Mouse (Mus musculus): ENCODE measurements around the gene Dop1b.
"Not testable (repeated sequence)": the region's sequence is repeated elsewhere in the genome, so short reads cannot be mapped to it uniquely, and the experiment has no call there.

Gene Dop1b

DNA sequence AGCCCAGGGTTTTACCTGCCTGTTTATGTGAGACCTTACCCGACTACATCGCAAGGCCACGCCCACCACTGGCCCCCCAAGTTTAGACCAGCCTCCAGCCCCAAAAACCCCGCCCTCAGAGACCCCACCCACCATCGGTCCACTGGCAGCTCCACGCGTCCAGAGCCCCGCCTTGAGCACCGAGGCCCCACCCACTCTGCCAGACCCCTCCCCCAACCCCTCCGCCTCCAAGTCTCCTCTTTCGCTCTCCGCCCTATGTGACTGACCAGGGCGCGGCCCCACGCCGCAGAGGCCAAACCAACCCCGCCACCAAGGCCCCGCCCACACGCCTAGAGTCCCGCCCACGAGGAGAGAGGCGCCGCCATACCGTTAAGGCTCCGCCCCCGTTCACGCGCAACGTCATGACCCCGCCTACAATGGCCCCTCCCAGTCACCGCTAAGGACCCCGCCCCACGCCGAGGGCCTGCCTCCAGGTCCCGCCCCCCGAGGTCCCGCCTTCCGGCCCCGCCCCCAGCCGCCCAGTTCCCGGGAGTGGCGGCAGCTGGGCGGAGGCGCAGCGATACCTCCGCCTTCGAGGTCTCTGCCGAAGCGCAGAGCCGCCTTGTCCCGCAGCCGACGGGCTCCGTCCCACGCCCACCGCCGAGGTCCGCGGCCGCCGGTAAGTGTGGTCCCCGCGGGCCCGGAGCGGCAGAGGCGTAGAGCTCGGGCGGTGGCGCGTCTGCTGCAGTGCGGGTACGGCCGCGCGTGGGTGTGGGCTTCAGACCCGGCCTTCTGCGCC, at the start of gene Dop1b:
Dop1b (plus strand) TSS at position 494 of the 778 bp plus-strand sequence.
- DNase-seq (ENCODE audit: low read depth, low spot score) = peak; percentile 99

DNA sequence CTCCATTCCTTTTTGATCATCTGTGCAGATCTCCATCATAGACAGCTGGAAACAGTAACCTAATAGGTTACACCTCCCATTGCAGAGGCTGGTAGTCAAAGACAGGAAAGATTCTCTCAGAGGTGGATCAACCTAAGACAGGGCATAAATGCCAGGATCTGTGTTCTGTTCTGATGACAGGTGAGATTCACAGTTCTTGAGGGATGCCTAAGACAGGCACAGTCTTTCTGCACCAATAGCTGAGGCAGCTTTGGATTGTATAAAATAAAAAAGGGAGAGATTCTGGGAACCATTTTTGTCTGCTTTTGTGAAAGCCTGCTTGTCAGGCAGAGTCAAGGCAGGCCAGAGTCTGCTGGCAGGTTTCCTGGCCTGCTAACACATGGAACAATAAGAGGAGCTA, 43.7 kb upstream of the Dop1b start:
- no peak for DNase-seq (ENCODE audit: low read depth, low spot score)

DNA sequence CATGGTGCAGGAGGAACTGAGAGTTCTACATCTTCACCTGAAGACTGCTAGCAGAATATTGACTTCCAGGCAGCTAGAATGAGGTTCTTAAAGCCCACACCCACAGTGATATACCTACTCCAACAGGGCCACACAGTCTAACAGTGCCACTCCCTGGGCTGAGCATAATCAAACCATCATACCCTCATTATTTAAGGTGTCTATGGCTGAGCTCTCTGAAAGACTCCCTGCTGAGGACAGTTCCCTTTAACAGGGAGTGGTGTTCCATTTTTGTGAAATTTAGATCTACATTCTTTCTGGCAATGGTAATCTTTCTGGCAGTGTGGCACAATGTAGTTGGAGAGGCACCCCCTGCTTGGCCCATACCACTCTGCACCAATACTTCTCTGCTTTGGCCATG, 42.2 kb upstream of the Dop1b start:
- DNase-seq (ENCODE audit: low read depth, low spot score) = no peak

DNA sequence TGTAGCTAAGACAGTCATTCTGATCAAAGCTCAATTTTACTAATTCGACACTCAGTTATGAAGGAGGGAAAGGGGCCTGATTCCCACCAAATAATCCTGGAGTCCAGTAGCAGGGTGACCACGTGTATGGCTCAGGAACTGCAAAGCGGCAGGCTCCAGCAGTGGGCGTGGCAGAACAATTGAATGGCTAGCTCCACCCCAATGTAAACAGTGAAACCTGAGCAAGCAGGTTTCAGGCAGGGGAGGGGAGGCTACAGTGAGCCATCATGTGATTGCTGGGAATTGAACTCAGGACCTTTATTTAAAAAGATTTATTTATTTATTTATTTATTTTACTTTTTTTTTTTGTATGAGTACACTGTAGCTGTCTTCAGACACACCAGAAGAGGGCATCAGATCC, 41.2 kb upstream of the Dop1b start:
- not testable (repeated sequence) for DNase-seq (ENCODE audit: low read depth, low spot score)

DNA sequence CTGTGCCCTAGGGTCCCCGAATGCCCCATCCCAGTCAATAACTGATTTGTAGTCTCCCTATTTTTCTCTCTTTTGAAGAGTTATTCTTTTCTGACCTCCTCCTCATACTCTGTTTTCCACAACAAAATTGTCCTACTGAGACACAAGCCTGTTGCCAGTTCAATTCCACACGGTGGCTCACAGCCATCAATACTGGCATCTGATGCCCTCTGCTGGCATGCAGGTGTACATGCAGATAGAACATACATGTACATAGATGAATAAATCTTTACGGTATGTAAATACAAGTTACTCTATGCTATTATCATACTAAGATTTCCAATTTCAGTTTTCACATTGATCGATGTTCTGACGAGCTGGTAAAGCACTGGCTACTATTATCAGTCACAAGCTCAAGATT, 40.6 kb upstream of the Dop1b start:
- no peak for DNase-seq (ENCODE audit: low read depth, low spot score)

DNA sequence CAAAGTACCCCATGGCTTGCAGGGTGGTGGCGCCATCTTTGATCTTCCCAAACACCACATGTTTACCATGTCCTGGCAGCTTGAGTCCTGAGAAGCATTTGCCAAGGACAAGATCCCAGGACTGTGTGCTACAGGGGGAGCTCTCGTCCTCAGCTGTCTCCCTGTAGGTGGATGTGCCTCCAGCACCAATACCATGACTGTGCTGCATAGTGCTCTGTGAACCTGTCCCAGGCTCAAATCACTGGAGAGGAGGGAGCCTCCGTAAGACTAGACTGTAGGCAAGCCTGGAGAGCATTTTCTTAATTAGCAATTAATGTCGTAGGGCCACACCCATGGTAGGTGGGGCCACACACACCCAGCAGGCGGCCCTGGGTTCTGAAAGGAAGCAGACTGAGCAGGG, 35.3 kb upstream of the Dop1b start:
- no peak for DNase-seq (ENCODE audit: low read depth, low spot score)

DNA sequence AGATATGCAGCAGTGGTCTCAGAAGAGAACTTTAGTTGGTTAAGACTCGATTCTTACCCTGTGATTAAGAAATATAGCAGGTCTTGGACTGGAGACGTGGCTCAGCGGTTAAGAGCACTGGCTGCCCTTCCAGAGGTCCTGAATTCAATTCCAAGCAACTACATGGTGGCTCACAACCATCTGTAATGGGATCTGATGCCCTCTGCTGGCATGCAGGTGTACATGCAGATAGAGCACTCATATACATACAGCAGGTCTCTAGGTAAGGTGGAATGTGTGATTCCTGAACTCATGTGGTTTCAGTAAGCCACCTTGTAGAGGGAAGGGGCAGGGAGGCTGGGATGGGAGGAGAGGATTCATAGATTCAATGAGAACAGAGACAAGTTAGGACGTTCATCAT, 33.5 kb upstream of the Dop1b start:
- DNase-seq (ENCODE audit: low read depth, low spot score) = no peak

DNA sequence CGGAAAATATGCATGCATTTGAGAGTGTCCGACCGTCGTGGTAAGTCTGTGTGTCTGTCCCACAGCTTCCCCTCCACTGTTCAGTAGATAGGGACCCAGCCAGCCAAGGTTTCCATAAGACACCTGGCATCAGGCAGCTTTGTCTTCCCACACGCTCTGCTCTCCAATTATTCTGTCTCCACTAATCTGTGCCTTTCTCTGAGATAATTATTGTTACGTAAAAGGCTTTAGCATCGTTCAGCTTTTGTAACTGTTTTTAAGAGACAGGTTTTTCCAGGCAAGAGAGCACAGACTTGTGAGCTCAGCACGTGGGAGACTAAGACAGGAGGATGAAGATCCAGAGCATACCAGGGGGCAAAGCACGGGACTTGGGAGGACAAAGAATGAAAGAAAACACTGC, 32.5 kb upstream of the Dop1b start:
- no peak for DNase-seq (ENCODE audit: low read depth, low spot score)

DNA sequence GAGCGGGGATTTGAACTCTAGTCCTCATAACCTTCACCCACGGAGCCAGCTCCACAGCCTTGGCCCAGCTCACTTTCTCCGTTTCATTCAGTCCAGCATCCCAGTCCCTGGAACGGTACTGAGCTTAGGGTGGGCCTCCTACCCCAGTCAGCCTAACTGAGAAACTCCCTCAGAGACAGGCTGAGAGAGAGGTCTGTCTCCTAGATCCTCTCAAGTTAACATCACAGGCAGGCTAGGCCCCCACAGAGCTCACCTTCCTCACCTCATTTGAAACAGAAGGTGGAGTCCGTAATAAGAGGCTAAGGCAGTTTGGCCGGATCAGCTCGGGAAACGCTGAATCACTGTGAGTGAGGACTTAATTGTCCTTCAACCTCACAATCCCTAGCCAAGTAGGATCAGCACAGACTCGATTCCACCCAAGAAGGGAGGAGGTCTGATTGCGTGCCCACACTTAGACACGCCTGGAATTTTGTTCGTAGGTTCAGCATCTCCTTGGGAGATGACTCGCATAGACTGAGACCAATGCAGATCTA, 29.5 kb upstream of the Dop1b start:
- no peak for DNase-seq (ENCODE audit: low read depth, low spot score)

DNA sequence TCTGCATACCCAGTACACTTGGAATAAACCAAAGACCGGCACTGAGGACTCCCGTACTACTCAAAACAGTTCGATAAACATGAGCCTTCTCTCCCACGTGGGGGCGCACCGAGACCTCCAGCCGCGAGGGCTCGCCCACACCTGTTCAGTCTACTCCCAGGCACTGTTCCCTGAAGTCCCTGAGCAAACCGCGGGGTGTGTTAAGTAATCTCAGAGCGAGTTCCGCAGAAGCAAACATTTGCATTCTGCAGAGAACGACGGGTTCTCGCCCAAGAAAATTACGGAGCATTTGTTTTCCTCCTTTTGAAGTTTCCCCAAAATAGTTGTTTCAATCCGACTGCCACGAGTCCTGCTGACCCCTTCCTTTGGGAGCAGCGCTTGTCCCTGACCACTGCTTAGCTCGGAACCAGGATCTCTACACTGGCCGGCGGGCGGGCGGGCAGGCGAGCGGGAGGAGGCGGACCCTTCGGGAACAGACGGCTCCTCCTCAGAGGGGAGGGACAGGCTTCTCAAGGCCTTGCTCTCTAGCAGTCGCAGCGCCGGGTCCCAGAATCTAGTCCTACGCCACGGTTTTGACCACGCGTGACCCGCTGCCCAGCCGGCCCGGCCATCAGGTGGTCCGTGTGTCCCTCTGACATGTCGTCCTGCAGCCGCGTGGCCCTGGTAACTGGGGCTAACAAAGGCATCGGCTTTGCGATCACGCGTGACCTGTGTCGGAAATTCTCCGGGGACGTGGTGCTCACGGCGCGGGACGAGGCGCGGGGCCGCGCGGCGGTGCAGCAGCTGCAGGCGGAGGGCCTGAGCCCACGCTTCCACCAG, 28.8 kb upstream of the Dop1b start, which contains the start of gene Cbr3:
Cbr3 (plus strand) TSS at position 527 of the 819 bp plus-strand sequence.
- DNase-seq (ENCODE audit: low read depth, low spot score) = peak; percentile 88

DNA sequence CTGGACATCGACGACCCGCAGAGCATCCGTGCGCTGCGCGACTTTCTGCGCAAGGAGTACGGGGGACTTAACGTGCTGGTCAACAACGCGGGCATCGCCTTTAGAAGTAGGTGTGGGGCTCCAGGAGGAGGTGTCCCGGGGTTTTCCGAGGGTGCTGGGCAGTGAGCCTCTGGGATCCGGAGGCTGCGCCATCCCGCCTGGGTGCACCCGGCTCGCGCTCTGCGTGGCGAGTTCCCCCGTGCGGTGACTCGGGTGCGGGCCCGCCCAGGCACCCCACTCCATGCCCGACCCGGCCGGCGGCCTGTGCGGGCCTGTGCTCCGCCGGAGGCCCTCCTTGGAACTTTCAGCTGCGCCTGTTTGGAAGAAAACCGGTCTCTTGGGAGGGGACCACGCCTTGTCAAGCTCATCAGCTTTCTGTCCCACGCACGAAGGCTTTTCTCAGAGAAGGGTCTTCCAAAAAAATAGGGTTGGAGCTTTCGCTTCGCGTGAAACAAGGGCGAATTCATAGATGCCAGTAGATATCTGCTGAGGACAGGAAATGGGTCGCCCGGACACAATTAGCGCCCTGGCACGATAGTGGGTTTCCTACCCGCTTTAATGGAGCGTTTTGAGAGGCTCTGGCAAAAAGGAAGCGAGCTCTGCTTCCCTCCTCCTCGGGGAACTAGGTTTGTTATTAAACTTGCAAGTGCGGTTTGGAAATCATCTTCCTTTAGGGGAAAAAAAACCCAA, 28.0 kb upstream of the Dop1b start:
- peak; percentile 46 for DNase-seq (ENCODE audit: low read depth, low spot score)

DNA sequence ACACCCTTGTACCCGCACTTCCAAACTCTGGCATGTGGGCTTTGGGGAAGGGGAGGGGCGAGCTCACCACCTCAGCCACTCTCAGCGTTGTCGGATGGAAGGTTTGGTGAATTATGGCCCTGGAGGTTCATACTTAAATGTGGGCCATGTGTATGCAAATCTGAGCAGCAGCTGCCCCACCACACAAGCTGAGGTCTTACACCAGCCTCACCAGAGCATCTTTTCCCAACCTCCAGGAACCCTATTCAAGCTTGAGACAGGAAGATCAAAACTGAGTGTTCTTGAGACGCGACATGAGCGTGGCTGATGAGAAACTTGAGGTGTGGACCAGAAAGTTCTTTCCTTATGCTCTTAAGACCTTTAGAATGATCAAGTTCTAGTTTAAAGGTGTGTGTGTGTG, 27.3 kb upstream of the Dop1b start:
- peak; percentile 28 for DNase-seq (ENCODE audit: low read depth, low spot score)

DNA sequence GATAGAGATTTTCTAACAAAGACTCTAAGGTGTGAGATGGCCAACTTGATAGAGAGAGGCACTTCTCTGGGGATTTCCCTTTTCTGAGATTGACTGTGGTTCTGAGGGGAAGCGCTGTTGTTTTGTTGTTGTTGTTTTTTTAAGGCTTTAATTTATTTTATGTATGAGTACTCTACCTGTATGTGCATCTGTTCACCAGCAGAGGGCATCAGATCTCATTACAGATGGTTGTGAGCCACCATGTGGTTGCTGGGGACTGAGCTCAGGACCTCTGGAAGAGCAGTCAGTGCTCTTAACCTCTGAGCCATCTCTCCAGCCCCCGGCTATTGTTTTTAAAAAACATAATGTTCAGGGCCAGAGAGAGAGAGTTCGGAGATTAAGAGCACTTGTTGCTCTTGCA, 25.9 kb upstream of the Dop1b start:
- DNase-seq (ENCODE audit: low read depth, low spot score) = peak; percentile 36

DNA sequence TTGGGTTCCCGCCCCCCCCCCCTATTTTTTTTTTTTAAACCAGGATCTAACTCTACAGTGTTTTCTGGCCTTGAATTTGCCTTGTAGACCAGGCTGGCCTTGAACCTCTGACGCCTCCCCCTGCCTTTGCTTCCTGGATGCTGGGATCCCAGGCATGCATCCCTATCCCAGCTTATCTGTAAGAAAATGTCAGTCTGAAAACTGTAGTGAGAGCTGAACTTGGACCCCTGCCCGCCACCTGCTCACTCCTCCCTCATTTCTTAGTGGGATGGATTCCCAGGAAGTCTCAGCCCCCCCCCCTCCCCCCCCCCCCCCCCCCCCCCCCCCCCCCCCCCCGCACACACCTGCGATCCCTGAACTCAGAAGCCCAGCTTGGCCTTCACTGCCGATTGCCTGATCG, 25.3 kb upstream of the Dop1b start:
- no peak for DNase-seq (ENCODE audit: low read depth, low spot score)

DNA sequence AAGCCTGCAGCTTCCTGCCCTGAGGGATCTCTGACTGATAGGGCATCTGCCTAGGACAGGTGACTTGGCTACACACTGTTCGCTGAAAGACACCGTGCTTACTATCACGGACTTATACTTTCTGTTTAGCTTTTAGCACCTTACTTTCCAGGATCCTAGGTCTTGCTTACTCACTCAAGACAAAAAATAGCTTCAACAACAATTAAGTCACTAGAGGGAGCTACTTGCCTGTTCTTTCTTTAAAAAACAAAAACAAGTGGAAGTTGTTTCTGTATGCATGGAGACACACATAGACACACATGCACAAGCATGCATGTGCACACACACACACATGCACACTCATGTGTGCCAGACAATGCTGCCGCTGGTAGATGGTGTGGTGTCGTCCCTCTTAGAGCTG, 24.8 kb upstream of the Dop1b start:
- DNase-seq (ENCODE audit: low read depth, low spot score) = peak; percentile 72

DNA sequence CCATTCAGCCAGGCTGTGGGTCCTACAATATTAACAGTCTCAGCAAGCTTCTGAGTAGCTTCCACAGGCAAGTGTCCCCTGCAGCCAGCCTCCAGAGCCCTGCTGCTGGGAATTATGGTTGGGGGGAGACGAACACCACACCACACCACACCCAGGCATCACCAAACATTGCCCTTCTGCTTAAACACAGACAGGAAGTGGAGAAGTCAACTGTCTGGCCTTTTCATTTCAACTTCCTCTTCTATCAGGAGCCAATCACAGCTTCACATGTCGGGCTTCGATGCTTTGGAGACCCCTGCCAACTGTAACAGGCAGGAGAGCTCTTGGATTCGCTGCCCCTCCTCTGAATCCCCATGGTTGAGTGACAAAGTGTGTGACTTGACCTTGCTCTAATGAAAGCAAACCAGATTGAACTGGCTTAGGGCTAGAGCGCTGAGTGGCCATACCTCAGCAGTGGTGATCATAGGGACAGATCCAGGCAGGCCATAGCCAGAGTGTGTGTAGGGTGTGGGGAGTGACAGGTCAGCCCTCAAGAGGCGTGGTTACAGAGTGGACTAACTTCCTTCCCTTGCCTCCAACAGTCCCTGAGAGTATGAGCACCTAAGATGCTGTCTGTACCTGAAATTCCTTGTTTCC, 20.4 kb upstream of the Dop1b start:
- no peak for DNase-seq (ENCODE audit: low read depth, low spot score)

DNA sequence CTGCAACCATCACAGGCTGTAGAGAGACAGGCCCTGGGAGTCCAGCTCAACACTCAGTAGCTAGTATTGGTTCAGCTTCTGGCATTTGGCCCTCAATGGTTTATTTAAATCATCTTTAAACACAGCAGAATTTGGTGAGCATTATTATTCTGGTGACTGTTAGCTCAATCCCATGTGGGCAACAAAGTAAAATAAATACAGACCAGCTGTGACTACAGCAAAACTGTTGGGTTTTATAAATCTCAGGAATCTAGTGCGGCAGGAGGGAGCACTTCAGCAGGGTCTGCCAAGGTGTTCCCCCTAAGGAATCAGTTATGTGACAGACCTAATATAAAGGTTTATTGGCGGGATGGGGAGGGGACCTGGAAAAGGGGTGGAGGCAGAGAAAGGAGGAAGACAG, 19.0 kb upstream of the Dop1b start:
- no peak for DNase-seq (ENCODE audit: low read depth, low spot score)

DNA sequence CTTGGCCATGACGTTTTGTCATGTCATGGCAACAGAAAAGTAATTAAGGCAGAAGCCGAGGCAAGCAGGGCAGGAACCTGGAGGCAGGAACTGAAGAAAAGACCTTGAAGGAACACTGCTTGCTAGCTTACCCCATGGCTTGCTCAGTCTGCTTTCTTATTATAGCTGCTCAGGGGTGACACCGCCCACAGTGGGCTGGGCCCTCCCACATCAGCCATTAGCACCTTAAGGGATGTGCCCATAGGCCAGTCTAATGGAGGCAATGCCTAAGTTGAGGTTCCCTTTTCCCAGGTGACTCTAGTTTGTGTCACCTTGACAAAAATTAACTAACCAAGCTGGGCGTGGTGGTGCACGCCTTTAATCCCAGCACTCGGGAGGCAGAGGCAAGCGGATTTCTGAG, 4.6 kb upstream of the Dop1b start:
- DNase-seq (ENCODE audit: low read depth, low spot score) = no peak

DNA sequence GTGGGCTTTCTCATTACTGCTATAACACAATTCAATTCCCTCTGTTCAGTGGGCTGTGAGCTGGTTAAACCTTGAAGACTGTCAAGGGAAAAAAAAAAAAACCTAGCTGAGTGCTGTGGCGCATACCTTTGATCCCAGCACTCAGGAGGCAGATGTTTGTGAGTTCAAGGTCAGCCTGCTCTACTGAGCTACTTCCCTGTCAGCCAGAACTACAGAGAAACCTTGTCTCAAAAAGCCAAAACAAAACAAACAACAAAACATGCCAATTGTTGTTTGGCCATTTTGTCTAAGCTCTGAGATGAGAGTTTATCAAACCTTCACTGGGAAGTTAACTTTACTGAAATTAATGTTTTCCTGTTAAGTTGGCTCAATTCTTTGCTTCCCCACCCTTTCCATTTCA, 2.5 kb upstream of the Dop1b start:
- no peak for DNase-seq (ENCODE audit: low read depth, low spot score)

DNA sequence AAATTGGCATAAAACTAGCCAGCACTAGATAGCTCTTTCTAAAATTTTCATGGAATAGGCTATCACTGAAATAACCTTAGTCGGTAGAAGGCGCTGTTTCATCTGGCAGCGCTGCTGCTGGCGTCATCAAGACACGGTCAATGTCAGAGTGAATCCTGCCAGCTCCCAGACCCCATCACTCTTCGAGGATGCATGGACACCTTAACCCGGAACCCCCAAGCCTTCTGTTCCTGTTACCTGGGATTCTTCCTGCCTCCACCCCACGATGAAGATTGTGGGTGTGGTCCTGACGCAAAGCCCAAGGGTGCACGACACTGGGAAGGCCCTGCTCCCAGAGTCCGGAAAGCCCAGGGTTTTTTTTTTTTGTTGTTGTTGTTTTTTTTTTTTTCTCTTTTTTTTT, 780 bp upstream of the Dop1b start:
- peak; percentile 95 for DNase-seq (ENCODE audit: low read depth, low spot score)

DNA sequence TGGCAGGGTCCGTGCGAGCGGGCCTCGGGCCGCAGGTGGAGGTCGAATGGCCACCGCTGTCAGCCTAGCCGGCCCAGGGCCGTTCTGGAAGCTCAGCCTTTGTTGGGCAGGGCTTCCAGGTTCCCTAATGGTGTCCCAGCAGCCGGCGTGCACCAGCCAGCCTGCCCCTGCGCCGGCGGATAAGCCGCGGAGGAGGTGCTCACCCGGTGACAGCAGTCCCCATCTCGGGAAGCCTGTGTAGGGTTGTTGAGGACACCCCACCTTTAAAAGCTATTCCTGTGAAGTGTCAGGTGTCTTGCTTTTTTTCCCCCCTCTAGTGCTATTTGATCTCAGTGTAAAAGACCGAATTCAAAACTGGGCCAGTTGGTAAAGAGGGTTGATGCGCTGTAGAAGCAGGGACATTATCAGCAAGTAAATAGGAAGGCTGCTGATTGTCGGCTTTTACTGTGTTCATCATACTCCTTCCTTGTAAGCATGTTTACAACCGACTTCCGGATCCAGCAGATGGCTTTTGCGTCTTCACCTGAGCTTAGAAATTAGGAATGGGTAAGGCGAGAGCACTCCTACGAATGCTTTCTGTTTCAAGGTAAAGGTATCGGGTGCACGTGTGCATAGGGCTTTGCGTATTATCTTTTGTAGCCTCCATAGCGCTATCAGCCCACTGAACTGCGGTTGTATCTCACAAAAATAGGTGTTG, 633 bp downstream of the Dop1b start:
- DNase-seq (ENCODE audit: low read depth, low spot score) = peak; percentile 10
